Mouse (Mus musculus) heart, adult 18-20 months (tissue): ENCODE measurements around the gene Ccdc137. TPM values are rescaled to one million over a fixed set of nuclear protein-coding genes. Genes with fewer than 3 reads are reported as not detected.
"Not testable (repeated sequence)": the region's sequence is repeated elsewhere in the genome, so short reads cannot be mapped to it uniquely, and the experiment has no call there.

Experiments used
- DNase-seq, 2 experiments: peaks; one replicate each; pipeline ENCODE4 v3.0.0; 2021 to 2022; ENCODE audit warnings: mixed read lengths in 1 of 2
- long read RNA-seq, 2 experiments: library from polyadenylated mRNA; stranded (forward); transcript quantifications; one replicate each; pipeline ENCODE4 v2.0.0; 2021
- total RNA-seq, 2 experiments: library from RNA; stranded (reverse); gene quantifications; 2 replicates each; pipeline ENCODE4 v1.2.3; 2021

The Ccdc137 gene
- total RNA-seq, result 1 to 10 TPM; 6.0 to 7.3 TPM
- long read RNA-seq, experiment 1, transcript Ccdc137-201 (6 exons, 2,778 nt), result major isoform, 10 of 15 reads
- long read RNA-seq, experiment 1, partial matches to known transcripts, result 2 of 15 reads
- long read RNA-seq, experiment 1, other reads (novel, unspliced or antisense), result 3 of 15 reads
- long read RNA-seq, experiment 2, partial matches to known transcripts, result 0 of 2 reads
- long read RNA-seq, experiment 2, other reads (novel, unspliced or antisense), result 0 of 2 reads

DNA sequence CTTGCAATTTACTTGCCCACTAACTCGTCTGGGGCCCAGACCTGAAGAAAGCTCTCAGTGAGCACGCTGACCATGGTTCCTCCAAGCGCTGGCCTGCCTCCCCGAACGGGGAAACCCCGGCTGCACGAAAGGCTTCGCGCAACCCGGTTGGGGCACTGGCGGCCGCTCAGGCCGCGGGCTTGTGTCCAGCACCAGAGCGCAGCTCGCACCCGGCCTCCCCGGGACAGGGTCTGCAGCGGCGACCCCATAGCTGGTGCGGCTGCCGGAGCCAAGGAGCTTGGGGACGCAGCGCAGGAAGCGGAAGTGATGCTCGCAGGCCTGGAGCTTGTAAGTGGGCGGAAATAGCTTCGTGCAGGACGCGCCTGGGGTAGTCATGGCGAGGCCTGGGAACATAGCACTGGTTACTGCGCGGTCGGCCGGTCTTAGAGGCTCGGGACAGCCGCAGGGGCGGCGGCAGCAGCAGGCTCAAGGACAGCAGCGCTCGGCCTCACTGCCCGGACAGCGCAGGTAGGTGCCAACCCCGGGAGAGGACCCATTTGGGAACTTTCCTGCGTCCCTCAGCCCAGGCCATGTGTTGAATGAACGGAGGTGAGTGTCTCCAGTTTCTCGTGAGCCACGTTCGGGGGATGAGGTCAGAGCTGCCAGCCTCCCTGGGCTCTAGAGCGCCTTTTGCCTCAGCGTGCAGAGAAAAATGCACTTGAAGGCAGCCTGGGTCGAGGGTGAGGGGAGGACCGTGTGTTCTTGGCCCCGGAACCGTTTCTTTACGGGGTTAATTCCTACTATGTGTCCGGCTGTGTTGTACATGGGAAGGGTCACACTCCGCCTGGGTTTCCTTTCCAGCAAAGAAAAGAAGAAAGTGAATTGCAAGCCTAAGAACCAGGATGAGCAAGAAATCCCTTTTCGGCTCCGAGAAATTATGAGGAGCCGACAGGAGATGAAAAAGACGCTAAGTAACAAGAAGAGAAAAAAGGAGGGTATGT, at the start of gene Ccdc137, which contains the start of gene Oxld1:
Gene Ccdc137, plus strand, starts transcription at position 344 of the 980 bp plus-strand sequence.
Gene Oxld1, minus strand, starts transcription at position 297 of the 980 bp plus-strand sequence.
- peak; percentile 84 to 86 for DNase-seq

DNA sequence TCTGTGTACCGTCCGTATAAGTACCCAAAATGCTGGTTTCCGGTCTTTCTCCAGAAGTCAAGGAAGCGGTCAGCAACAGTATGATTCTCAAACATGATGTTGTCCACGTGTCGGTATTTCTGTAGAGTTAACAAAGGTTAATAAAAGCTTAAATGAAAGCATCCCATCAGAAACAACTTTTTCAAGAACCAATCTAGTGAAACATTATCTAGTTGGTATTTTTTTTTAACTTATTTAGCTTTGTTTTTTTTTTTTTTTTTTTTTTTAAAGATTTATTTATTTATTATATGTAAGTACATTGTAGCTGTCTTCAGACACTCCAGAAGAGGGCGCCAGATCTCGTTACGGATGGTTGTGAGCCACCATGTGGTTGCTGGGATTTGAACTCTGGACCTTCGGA, 44.3 kb upstream of the Ccdc137 start:
- DNase-seq, result not testable (repeated sequence)

DNA sequence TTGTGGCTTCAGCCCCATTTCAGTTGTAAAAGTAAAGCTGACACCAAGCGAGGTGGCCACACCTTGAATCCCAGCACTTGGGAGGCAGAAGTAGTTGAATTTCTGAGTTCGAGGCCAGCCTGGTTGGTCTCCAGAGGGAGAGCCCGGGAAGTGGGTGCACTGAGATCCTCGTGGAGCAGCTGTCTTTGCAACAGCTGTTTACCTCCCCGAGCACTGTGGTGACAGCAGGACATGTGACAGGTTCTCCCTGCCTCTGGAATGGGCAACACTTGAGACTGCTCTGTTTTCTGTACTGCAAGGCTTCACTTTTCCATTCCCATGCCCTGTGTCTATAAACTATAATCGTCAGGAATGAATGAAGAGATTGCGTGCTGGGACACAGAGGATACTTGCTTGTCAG, 40.1 kb upstream of the Ccdc137 start:
- DNase-seq, result no peak

DNA sequence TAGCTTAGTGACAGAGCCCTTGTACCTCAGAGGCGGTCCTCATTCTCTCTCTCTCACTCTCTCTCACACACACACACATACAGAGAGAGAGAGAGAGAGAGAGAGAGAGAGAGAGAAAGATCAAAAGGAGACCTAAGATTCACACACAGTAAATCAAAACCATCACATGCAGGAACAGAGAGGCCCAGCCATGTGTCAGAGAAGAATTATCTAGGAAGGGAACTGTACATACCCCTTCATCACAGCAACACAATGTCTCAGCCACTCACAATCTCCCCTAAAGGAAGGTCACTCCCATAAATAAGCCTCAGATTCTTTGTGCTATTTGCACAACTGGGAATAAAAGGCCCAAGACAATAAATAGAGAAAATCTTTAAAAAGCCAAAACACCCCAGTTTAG, 39.3 kb upstream of the Ccdc137 start:
- DNase-seq, result no peak

DNA sequence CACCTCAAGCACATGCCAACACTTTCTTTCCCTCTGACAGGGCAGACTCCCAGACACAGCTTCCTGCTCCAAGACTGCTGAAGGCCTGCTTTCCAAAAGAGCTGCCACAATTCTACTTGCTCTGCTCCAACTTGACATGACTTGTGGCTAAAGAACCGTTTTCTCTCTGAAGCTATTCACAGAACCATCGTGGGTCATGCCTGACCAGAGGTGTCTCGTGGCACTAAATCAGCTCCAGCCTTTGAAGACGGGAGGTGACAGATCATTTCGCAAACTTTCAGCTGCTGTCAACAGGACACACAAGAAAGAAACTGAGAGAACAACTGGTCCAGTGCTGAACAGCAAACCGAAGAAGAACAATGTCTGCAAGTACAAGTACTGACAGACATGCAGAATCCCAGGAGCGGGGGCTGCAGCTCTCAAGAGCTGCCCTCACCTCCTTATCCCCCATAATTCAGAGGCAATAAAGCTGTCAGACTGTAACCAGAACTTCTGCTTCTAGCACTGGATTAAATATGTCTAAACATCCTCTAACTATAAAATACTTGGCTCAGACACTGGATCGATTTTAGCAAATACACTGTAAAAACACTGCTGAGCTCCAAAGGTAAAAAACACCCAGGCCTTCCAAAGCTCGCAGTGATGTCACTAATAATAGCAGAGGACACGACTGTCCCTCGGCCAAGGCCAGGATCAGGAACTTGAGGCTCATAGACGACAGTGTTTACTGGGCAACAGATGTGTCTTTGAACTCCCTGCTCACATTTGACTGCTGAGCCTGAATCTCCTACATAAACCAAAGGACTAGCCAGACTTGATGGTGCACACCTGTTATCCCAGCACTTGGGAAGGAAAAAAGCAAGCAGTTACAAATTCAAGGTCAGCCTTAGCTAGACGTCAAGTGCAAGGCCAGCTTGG, 35.0 kb upstream of the Ccdc137 start:
- peak in 1 of 2 experiments; percentile 13 for DNase-seq

DNA sequence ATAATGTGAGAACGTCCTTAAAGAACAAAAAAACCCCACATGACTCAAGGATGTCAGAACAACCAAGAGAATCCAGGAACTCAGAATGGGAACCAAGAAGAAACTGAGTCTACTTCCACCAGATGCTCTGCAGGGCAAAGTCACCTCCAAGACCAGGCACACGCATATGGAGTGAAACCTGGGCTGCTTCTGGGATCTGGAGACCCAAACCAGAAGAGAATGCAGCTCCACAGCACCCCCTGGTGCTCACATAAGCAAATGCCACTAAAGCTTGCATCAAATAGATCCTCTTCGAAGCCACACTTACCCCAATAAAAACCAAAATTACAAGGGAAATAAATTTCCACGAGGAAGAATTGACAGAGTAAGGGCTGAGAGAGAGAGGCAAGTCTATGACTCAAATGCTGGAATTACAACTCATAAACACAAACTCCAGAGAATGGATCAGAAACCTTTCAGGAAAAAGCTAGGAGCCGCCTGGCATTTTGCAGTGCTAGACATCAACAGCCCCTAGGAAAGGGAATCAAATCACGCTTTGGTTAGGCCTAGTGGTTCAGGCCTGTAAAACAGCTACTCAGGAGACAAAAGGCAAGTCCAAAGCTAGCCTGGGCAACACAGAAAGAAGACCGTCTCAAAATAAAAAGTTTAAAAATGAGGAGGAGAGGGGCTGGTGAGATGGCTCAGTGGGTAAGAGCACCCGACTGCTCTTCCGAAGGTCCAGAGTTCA, 34.2 kb upstream of the Ccdc137 start:
- DNase-seq, result peak; percentile 39 to 80

DNA sequence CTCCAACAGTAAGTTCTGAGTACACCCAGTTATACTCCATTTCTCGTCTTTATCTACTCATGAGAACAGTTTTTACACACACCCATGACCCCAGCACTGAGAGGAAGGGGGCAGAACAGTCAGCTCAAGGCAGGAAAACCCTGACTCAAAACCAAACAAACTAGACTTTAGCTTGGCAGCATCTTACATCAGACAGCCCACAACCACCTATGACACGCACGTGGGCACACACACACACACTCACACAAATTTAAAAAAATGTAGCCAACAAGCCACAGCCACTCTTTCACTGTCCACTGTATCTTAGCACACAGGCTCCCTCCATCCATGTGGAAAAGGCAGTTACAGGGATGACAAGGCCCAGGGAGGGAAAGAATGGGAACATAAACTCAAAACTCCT, 31.2 kb upstream of the Ccdc137 start:
- DNase-seq, result no peak

DNA sequence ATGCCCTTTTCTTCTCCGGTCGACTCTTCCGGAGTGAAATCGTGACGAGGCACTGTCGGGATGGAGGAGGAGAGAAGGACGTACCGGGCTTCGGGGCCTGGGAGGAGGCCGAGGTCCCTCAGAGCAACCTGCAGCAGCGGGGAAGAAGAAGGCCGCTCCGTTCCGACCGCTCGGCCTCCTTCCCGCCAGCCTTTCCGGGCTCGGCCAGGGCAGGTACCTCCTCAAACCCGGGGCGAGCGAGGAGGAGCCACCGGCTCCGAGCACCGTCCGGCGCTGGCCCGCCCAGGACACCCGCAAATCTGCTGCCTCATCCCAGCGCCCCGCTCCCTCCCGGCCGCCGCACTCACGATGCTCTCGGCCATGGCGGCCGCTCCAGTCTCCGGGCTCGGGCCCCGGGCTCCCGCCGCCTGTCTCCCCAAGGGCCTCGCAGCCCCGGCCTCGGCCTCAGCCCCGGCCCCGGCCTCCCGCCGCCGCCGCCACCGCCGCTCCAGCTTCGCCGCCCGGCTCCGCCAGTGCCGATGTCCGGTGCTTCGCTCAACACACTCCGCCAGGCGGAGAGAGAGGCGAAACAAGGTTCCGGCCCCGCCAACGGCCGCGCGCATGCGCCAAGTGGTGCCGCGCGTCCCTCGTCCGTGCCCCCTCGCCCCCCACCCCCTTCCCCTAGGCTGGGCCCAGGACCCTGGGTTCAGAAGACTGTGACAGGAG, 20.6 kb upstream of the Ccdc137 start, which contains the start of gene Nploc4:
Gene Nploc4, minus strand, starts transcription at position 557 of the 705 bp plus-strand sequence.
- DNase-seq, result peak; percentile 89 to 93

DNA sequence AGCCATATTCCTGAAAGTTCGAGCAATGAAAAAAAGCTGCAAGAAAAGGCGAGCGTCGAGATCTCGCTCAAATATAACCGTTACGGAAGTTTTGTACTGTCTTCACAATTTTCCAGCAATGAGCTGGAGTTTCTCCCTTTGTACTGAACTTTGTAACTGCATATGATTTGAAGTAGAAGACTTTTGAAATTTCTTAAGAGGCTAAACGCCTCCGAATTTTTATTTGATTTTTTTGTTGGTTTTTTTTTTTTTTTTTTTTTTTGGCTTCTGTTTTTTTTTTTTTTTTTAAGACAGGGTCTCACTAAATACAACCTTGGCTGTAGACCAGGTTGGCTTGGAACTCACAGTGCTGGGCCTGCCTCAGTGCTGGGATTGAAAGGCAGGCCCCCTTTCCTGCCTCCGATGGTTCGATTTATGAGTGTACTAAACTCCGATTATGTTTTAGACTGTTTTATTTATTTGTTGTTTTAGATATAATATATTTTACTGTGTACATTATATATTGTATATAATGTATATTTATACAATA, 20.0 kb upstream of the Ccdc137 start:
- DNase-seq, result no peak

DNA sequence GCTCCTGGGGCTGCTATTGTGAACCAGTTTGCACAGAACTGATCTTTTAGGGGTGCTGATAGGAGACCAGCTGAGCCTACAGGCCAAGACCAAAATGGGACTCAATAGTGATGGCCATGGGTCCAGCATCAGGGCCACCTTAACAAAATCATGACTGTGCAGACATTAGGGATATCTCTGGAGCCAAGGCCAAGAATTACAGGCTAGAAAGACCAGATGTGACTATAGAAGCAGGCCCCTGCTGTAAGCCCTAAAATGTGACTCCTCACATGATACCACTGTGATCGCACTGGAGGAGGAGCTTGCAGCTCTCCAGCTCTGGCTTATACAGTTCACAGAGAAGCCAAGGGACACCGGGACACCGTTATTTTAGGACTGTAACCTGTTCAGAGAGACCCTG, 15.6 kb upstream of the Ccdc137 start, which contains the start of gene Tspan10:
Gene Tspan10, plus strand, starts transcription at position 301 of the 400 bp plus-strand sequence.
- DNase-seq, result no peak

DNA sequence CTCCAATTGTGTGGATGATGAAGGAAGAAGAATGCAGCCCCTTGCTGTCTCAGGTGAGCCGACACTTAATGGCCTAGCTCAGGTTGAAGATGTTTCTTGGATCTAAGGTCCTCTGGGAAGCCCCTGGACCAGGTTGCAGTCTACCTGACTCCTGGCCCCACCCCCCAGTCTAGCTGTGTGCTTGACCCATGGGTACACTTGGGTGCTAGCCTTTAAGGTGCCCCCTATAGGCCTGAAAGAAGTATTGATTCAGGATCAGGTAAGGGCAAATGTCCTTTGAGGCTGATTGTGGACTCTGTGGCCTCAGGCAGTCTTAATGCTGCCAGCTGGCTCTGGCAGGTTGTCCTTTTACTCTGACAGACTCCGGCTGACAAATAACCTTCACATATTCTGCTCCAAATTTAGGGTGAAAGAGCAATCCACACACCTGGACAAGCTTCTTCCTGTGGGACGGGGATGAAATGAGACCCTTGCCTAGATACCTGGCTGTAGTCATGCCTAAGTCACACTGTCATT, 15.1 kb upstream of the Ccdc137 start:
- DNase-seq, result no peak

DNA sequence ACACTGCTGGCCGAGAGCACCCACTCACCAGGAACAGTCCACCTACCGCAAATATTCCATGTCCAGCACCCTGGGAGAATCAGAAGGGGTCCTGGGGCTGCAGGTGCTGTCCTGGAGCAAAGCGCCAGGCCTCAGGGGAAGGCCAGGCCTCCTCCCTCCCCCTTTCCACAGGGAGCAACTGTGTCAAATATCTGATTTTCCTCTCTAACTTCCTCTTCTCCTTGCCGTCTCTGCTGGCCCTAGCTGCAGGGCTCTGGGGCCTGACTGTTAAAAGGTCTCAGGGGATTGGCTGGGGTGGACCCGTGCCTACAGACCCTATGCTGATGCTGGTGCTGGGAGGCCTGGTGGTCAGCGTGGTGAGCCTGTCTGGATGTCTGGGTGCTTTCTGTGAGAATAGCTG, 13.8 kb upstream of the Ccdc137 start:
- DNase-seq, result no peak

DNA sequence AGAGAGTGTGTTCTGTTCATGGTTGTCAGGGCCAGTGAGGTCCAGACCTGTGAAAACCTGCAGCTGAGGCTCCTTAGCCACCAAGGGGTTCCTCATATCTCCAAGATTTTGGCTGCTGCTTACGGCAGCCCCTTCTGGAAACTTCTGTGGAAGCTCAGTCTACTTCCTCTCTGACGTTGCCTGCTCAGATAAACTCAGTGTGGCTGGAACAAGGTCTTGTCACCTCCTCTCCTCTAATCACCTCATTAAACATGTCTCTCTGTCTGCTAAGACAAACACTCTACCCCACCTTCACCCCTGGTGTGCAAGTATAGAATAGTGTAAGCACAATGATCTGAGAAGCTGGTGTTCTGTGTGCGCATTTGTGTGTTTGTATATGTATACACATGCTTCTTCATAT, 12.4 kb upstream of the Ccdc137 start:
- no peak for DNase-seq

DNA sequence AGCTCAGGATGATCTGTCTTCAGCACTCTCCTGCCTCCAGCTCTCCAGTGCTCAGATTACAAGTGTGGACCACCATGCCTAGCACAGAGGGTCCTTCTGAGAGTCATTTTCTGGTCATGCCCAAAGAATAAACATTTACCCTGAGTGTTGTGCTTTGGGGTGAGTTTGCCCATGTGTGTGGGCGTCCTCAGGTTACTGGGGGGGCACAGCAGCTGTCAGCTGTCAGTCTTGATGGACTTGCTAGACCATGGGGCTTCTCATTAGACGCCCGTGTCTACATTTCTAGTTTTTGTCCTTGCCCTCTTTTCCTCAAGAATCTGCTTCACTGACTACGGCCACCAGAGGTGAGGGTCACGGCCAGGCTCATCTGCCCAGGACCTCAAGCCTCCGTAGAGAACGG, 10.7 kb upstream of the Ccdc137 start:
- DNase-seq, result no peak

DNA sequence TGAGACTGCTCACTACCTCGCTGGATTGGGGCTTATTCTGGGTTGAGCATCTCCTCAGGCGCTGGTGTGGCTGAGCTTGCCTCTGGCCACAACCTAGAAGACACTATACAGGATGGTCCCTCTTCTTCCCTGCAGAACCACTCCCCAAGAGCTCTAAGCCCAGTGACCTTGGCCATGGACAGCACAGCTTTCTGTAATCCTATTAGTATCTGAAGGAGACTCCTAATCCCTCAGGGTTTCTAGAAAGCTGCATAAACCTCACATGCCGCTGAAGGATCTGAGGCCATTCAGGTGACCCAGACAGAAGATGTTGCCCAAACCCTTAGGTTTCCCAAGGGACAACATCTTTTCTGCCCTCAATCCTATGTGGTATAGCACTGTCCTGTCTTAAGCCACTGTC, 5.7 kb upstream of the Ccdc137 start:
- DNase-seq, result no peak

DNA sequence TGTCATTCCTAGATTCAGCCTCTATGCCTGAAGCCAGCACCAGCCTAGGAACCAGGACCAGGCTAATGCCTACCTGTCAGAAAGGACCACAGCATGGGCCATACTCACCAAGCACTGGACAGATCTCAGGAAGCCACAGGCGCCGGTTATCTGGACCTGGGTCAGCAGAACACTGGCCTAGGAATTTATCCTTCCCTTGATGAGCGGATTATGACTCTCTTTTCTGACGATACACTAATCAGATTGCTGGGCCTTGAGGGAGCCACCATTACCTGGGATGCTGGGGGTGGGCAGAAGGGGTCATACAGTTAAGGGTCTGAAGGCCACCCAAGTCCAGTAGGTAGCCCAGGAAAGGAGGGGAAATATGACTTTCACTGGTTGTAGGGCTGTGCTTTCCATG, 4.6 kb upstream of the Ccdc137 start, which contains the start of gene Pde6g:
Gene Pde6g, minus strand, starts transcription at position 195 of the 400 bp plus-strand sequence.
- no peak for DNase-seq

DNA sequence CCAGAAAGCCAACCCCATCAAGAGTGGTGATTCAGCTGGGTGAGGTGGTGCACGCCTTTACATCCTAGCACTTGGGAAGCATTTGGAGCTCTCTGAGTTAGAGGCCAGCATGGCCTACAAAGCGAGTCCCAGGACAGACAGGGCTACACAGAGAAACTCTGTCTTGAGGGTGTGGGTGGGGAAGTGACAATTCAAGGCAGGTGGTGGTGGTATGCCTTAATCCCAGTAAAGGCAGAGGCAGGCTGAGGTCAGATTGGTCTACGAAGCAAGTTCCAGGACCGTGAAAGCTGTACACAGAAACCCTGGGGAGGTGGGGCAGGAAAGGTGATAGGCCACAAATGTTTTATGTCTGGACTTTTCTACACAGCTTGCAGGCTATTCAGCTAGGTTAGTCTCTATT, 3.0 kb upstream of the Ccdc137 start:
- no peak for DNase-seq

DNA sequence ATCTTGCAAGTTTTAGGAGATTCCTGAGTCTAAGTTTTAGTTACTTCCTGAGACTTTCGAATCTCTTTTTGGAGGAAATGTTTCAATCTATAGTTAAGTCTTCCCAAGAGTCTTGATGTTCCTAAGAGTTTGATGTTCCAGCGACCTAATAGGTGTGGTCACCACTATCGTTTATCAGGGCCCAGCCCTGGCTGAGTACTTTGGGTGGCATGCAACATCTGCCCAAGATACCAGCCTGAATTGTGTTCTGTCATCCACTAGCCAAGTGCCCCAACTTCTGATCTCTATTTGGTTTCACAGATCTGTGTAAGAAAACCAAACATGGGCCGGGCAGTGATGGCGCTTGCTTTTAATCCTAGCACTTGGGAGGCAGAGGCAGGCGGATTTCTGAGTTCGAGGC, 2.5 kb upstream of the Ccdc137 start:
- no peak for DNase-seq

DNA sequence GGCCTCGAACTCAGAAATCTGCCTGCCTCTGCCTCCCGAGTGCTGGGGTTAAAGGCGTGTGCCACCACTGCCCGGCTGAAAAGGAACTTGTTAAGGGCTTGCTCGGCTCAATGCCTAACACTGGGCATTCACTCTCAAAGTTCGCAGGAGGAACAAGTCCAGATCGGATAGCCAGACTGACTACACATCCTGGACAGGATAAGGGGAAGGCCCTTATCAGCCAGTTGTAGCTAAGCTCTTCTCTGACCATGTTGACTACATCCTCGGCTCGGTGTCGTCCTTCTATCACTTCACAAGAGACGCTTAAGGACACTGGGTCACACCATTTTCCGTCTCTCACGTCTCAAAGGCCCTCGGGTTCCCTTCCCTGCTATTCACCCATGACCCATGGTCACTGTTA, 545 bp upstream of the Ccdc137 start:
- DNase-seq, result no peak
